Mouse (Mus musculus) heart, postnatal 10 days (tissue): Measurements from ENCODE around the gene Creld2. TPM values are rescaled to one million over a fixed set of nuclear protein-coding genes. Genes with fewer than 3 reads are reported as not detected.
"Not testable (repeated sequence)": the region's sequence is repeated elsewhere in the genome, so short reads cannot be mapped to it uniquely, and the experiment has no call there.

Experiments
- DNase-seq, 2 experiments: peaks; one replicate each; pipeline ENCODE4 v3.0.0; 2021
- intact Hi-C: fragments of 180-260 bp; cut with DNase I; formaldehyde crosslinking; loops from one replicate; pipeline ENCODE4 v1.15.1; 2025
- total RNA-seq, 2 experiments: library from RNA; stranded (reverse); gene quantifications; 2 replicates each; pipeline ENCODE4 v1.2.3; 2021

Creld2 gene
- 10 to 100 TPM; 16.8 to 20.3 TPM for total RNA-seq

GRCm38 (mm10) chr15:88819026-88819905 lies at the start of gene Creld2, which contains the start of gene Alg12:
Creld2 (plus strand) TSS chr15:88819646.
Alg12 (minus strand) TSS chr15:88819318.
- peak; percentile 100 for DNase-seq

GRCm38 (mm10) chr15:88774630-88775029 lies 44.8 kb upstream of the Creld2 start:
- DNase-seq, intact Hi-C loops: not testable (repeated sequence)

More at GRCm38 (mm10) chr15:88819026-88819905, at the start of gene Creld2, which contains the start of gene Alg12:
- intact Hi-C loops = loop anchor here (5.0 to 10.0 kb wide), 2 partner anchors 67 to 496 kb away; partner anchors contain the start of genes Sbf1 and Zbed4

- intact Hi-C loops = no loop called here
- DNase-seq = no peak
Observed at GRCm38 (mm10) chr15:88792140-88792850, 27.2 kb upstream of the Creld2 start.

GRCm38 (mm10) chr15:88794729-88795128 lies 24.7 kb upstream of the Creld2 start:
- intact Hi-C loops, DNase-seq: not testable (repeated sequence)

GRCm38 (mm10) chr15:88799950-88800371 lies 19.5 kb upstream of the Creld2 start:
- intact Hi-C loops = no loop called here

GRCm38 (mm10) chr15:88800921-88801354 lies 18.5 kb upstream of the Creld2 start:
- no peak for DNase-seq
- intact Hi-C loops = no loop called here

More at GRCm38 (mm10) chr15:88799950-88800371, 19.5 kb upstream of the Creld2 start:
- DNase-seq = no peak

GRCm38 (mm10) chr15:88801903-88802302 lies 17.5 kb upstream of the Creld2 start:
- no peak for DNase-seq
- intact Hi-C loops = no loop called here

GRCm38 (mm10) chr15:88802348-88802747 lies 17.1 kb upstream of the Creld2 start:
- intact Hi-C loops = no loop called here
- no peak for DNase-seq

GRCm38 (mm10) chr15:88808121-88808520 lies 11.3 kb upstream of the Creld2 start:
- intact Hi-C loops = no loop called here
- DNase-seq = no peak

GRCm38 (mm10) chr15:88810369-88810768 lies 9.1 kb upstream of the Creld2 start:
- DNase-seq = no peak
- intact Hi-C loops = loop anchor here (10.0 kb wide), 1 partner anchor 504 kb away; the partner anchor contains the start of gene Sbf1

- intact Hi-C loops = loop anchor here (10.0 kb wide), 1 partner anchor 502 kb away; the partner anchor contains the start of gene Sbf1
- no peak for DNase-seq
Observed at GRCm38 (mm10) chr15:88813262-88813661, 6.2 kb upstream of the Creld2 start.

GRCm38 (mm10) chr15:88813873-88814272 lies 5.6 kb upstream of the Creld2 start:
- not testable (repeated sequence) for DNase-seq
- intact Hi-C loops = loop anchor here (10.0 kb wide), 1 partner anchor 501 kb away; the partner anchor contains the start of gene Sbf1

GRCm38 (mm10) chr15:88814411-88815047 lies 4.9 kb upstream of the Creld2 start:
- intact Hi-C loops = loop anchor here (5.0 to 10.0 kb wide), 2 partner anchors 62 to 500 kb away; partner anchors contain the start of genes Sbf1 and Zbed4
- DNase-seq = no peak

- DNase-seq = no peak
- intact Hi-C loops = loop anchor here (5.0 to 10.0 kb wide), 2 partner anchors 63 to 500 kb away; partner anchors contain the start of genes Sbf1 and Zbed4
Observed at GRCm38 (mm10) chr15:88815196-88815700, 4.2 kb upstream of the Creld2 start.

- peak in 1 of 2 experiments; percentile 22 for DNase-seq
- intact Hi-C loops = loop anchor here (5.0 to 10.0 kb wide), 2 partner anchors 68 to 495 kb away; partner anchors contain the start of genes Sbf1 and Zbed4
Observed at GRCm38 (mm10) chr15:88819906-88820303, 459 bp downstream of the Creld2 start.

GRCm38 (mm10) chr15:88821403-88821802 lies 2.0 kb downstream of the Creld2 start:
- no peak for DNase-seq
- intact Hi-C loops = no loop called here

GRCm38 (mm10) chr15:88822513-88822912 lies 3.1 kb downstream of the Creld2 start:
- DNase-seq = no peak
- intact Hi-C loops = no loop called here

- DNase-seq = no peak
- intact Hi-C loops = no loop called here
Observed at GRCm38 (mm10) chr15:88823376-88823775, 3.9 kb downstream of the Creld2 start.

- DNase-seq = no peak
- intact Hi-C loops = loop anchor here (5.0 kb wide), 2 partner anchors 170 to 250 kb away; partner anchors contain the start of gene Trabd
Observed at GRCm38 (mm10) chr15:88827466-88827865, 8.0 kb downstream of the Creld2 start.
